Mouse (Mus musculus): Measurements from ENCODE around the gene Senp7.

DNA sequence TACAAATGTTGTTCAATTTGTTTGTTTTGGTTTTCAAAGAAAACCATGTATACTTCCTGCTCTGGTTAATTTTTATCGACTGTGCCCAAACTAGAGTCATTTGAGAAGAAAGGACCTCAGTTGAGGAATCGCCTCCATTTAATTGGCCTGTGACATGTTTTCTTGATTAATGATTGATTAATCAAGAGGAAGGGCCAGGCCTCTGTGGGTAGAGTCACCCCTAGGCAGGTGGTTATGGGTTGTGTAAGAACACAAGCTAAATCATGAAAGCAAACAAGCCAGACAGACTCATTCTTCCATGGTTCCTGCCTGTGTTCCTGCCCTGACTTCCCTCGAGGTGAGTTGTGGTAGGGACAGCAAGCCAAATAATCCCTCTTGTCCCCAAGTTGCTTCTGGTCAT lies 164.6 kb downstream of the Senp7 start:
- TF ChIP-seq POLR2A (IDR thresholded peaks at IDR 0.05; ENCODE audit: borderline replicate concordance, insufficient read depth, low read length) (no peak), CTCF (IDR thresholded peaks at IDR 0.05; ENCODE audit: borderline replicate concordance, insufficient read depth, low read depth, low read length) (no peak)
